Mouse (Mus musculus) limb, embryonic 12.5 days (tissue): ENCODE measurements around the gene Psip1. TPM values are rescaled to one million over a fixed set of nuclear protein-coding genes. Genes with fewer than 3 reads are reported as not detected.
"Not testable (repeated sequence)": the region's sequence is repeated elsewhere in the genome, so short reads cannot be mapped to it uniquely, and the experiment has no call there.

Experiments used
- ATAC-seq: fragments of 200-750 bp; cut with Nextera tagmentation; 2 replicates; pipeline ENCODE4 v1.8.0; 2017; ENCODE audit warnings: low read depth, moderate TSS enrichment; ENCODE audit not compliant: insufficient number of reproducible peaks, insufficient read depth, low FRiP score, low TSS enrichment
- H3K27ac ChIP-seq: fragments of 300-500 bp; sonication (generic); 2 replicates; pipeline ENCODE4 v1.5.1; 2016; ENCODE audit warnings: mild to moderate bottlenecking, moderate library complexity
- H3K27me3 ChIP-seq: fragments of 300-500 bp; sonication (generic); 2 replicates; pipeline ENCODE4 v1.6.1; 2016; ENCODE audit warnings: mild to moderate bottlenecking, moderate library complexity
- H3K36me3 ChIP-seq: fragments of 300-500 bp; sonication (generic); 2 replicates; pipeline ENCODE4 v1.6.1; 2016; ENCODE audit warnings: mild to moderate bottlenecking, moderate library complexity
- H3K4me1 ChIP-seq: fragments of 300-500 bp; sonication (generic); replicated peaks from 2 replicates; pipeline ENCODE4 v1.6.1; 2016
- H3K4me2 ChIP-seq: fragments of 300-500 bp; sonication (generic); 2 replicates; pipeline ENCODE4 v1.6.1; 2016; ENCODE audit warnings: mild to moderate bottlenecking, moderate library complexity
- H3K4me3 ChIP-seq: fragments of 300-500 bp; sonication (generic); replicated peaks from 2 replicates; pipeline ENCODE4 v1.5.1; 2016; ENCODE audit warnings: mild to moderate bottlenecking
- H3K9ac ChIP-seq: fragments of 300-500 bp; sonication (generic); replicated peaks from 2 replicates; pipeline ENCODE4 v1.6.1; 2016; ENCODE audit warnings: mild to moderate bottlenecking, moderate library complexity
- H3K9me3 ChIP-seq: fragments of 300-500 bp; sonication (generic); 2 replicates; pipeline ENCODE4 v1.6.1; 2016; ENCODE audit warnings: mild to moderate bottlenecking, moderate library complexity
- WGBS: fragments of 180-500 bp; shearing (Covaris S2); methylation state at CpG from one replicate; pipeline ENCODE4 v1.1.7; 2016; 5-methylcytosine and 5-hydroxymethylcytosine counted together
- polyA plus RNA-seq: library from polyadenylated mRNA; unstranded; fragments of >200 nt; fragmentation: Nextera tagmentation; extraction: Ambion mirVana; gene quantifications from 2 replicates; pipeline ENCODE4 v1.2.1, GENCODE M21; 2016

Gene Psip1
- polyA plus RNA-seq, 1 experiment from 2014 or later, result 292 TPM

- peak; percentile 80 for ATAC-seq
- Histone ChIP-seq H3K4me2 (peak overlapping the region; percentile 64), H3K36me3 (no peaks in the 10 kb centered on the region), H3K27me3 (no peaks in the 10 kb centered on the region), H3K4me3 (peak overlapping the region; percentile 32), H3K9me3 (no peaks in the 10 kb centered on the region), H3K4me1 (peaks cover 8% of the 10 kb centered on the region; the same call in 1 of the 2 replicates), H3K27ac (no peak overlapping the region), H3K9ac (peak overlapping the region; percentile 34; the same call in 1 of the 2 replicates)
- 11% methylated on average over 22 of the region's 22 CpGs for WGBS
These were observed 14.1 kb upstream of the Psip1 start for GRCm38 (mm10) chr4:83500154-83501036.

GRCm38 (mm10) chr4:83497013-83497412 lies 10.8 kb upstream of the Psip1 start:
- not testable (repeated sequence) for ATAC-seq, H3K4me2 ChIP-seq, H3K36me3 ChIP-seq, H3K27ac ChIP-seq, H3K27me3 ChIP-seq, H3K4me1 ChIP-seq, H3K9ac ChIP-seq, H3K4me3 ChIP-seq, H3K9me3 ChIP-seq
- WGBS, result 88% methylated on average over 5 of the region's 5 CpGs

- Histone ChIP-seq H3K4me1 (peaks cover 15% of the 10 kb centered on the region), H3K27ac (no peak overlapping the region), H3K36me3 (no peaks in the 10 kb centered on the region), H3K27me3 (no peaks in the 10 kb centered on the region), H3K4me3 (no peak overlapping the region), H3K9me3 (no peaks in the 10 kb centered on the region), H3K4me2 (no peak overlapping the region), H3K9ac (no peak overlapping the region)
- 91% methylated on average over 1 of the region's 1 CpGs for WGBS
- ATAC-seq, result no peak
These were observed 6.9 kb upstream of the Psip1 start for GRCm38 (mm10) chr4:83493112-83493511.

GRCm38 (mm10) chr4:83489121-83489520 lies 2.9 kb upstream of the Psip1 start:
- peaks cover 5% of the 10 kb centered on the region for H3K36me3 ChIP-seq
- H3K27ac ChIP-seq, result peak overlapping the region; percentile 76
- peaks cover 34% of the 10 kb centered on the region for H3K4me1 ChIP-seq
- no peak overlapping the region for H3K4me3 ChIP-seq
- no peaks in the 10 kb centered on the region for H3K27me3 ChIP-seq
- H3K9me3 ChIP-seq, result no peaks in the 10 kb centered on the region
- no peak overlapping the region for H3K4me2 ChIP-seq
- H3K9ac ChIP-seq, result no peak overlapping the region
- ATAC-seq, result peak; percentile 21; the same call in 1 of the 2 replicates
- WGBS, result 3% methylated on average over 5 of the region's 5 CpGs

GRCm38 (mm10) chr4:83485735-83486116 lies 533 bp downstream of the Psip1 start:
- Histone ChIP-seq H3K4me2 (peak overlapping the region; percentile 65), H3K27ac (peak overlapping the region; percentile 98), H3K4me1 (peaks cover 37% of the 10 kb centered on the region), H3K9me3 (no peaks in the 10 kb centered on the region), H3K9ac (peak overlapping the region; percentile 96), H3K27me3 (no peaks in the 10 kb centered on the region), H3K4me3 (peak overlapping the region; percentile 98), H3K36me3 (peaks cover 34% of the 10 kb centered on the region)
- ATAC-seq, result peak; percentile 63
- under 1% methylated on average over 37 of the region's 40 CpGs for WGBS

- H3K36me3 ChIP-seq, result peaks cover 36% of the 10 kb centered on the region
- H3K4me3 ChIP-seq, result peak overlapping the region; percentile 98
- no peaks in the 10 kb centered on the region for H3K9me3 ChIP-seq
- H3K9ac ChIP-seq, result peak overlapping the region; percentile 96
- no peaks in the 10 kb centered on the region for H3K27me3 ChIP-seq
- H3K4me1 ChIP-seq, result peaks cover 37% of the 10 kb centered on the region
- WGBS, result 24% methylated on average over 12 of the region's 12 CpGs
- peak overlapping the region; percentile 98; the same call in 1 of the 2 replicates for H3K27ac ChIP-seq
- no peak for ATAC-seq
- peak overlapping the region; percentile 65 for H3K4me2 ChIP-seq
These were observed 1.0 kb downstream of the Psip1 start for GRCm38 (mm10) chr4:83485250-83485649.

GRCm38 (mm10) chr4:83468208-83468607 lies 18.1 kb downstream of the Psip1 start:
- no peak for ATAC-seq
- 76% methylated on average over 3 of the region's 3 CpGs for WGBS
- H3K36me3 ChIP-seq, result peaks cover 88% of the 10 kb centered on the region
- no peak overlapping the region for H3K4me2 ChIP-seq
- no peaks in the 10 kb centered on the region for H3K4me1 ChIP-seq
- no peak overlapping the region for H3K4me3 ChIP-seq
- no peaks in the 10 kb centered on the region for H3K9me3 ChIP-seq
- H3K9ac ChIP-seq, result no peak overlapping the region
- H3K27me3 ChIP-seq, result no peaks in the 10 kb centered on the region
- H3K27ac ChIP-seq, result no peak overlapping the region

- no peaks in the 10 kb centered on the region for H3K9me3 ChIP-seq
- H3K4me1 ChIP-seq, result no peaks in the 10 kb centered on the region
- H3K4me3 ChIP-seq, result no peak overlapping the region
- no peak overlapping the region for H3K27ac ChIP-seq
- ATAC-seq, result no peak
- H3K36me3 ChIP-seq, result peaks cover 88% of the 10 kb centered on the region
- H3K27me3 ChIP-seq, result no peaks in the 10 kb centered on the region
- H3K4me2 ChIP-seq, result no peak overlapping the region
- no peak overlapping the region for H3K9ac ChIP-seq
- WGBS, result 88% methylated on average over 7 of the region's 7 CpGs
These were observed 18.6 kb downstream of the Psip1 start for GRCm38 (mm10) chr4:83467615-83468014.

- H3K9ac ChIP-seq, result no peak overlapping the region
- no peak for ATAC-seq
- no peaks in the 10 kb centered on the region for H3K4me1 ChIP-seq
- H3K36me3 ChIP-seq, result peaks cover 79% of the 10 kb centered on the region
- no peaks in the 10 kb centered on the region for H3K9me3 ChIP-seq
- no peak overlapping the region for H3K27ac ChIP-seq
- no peak overlapping the region for H3K4me3 ChIP-seq
- WGBS, result 94% methylated on average over 7 of the region's 7 CpGs
- no peaks in the 10 kb centered on the region for H3K27me3 ChIP-seq
- no peak overlapping the region for H3K4me2 ChIP-seq
These were observed 21.4 kb downstream of the Psip1 start for GRCm38 (mm10) chr4:83464827-83465226.

GRCm38 (mm10) chr4:83460106-83460505 lies 26.2 kb downstream of the Psip1 start:
- no peak overlapping the region for H3K4me3 ChIP-seq
- no peak overlapping the region for H3K27ac ChIP-seq
- H3K27me3 ChIP-seq, result no peaks in the 10 kb centered on the region
- no peak for ATAC-seq
- H3K36me3 ChIP-seq, result peaks cover 80% of the 10 kb centered on the region
- H3K4me1 ChIP-seq, result no peaks in the 10 kb centered on the region
- H3K9ac ChIP-seq, result no peak overlapping the region
- H3K9me3 ChIP-seq, result no peaks in the 10 kb centered on the region
- H3K4me2 ChIP-seq, result no peak overlapping the region
- WGBS, result 90% methylated on average over 5 of the region's 5 CpGs

GRCm38 (mm10) chr4:83450785-83451184 lies 35.5 kb downstream of the Psip1 start:
- Histone ChIP-seq H3K9ac (no peak overlapping the region), H3K4me2 (no peak overlapping the region), H3K36me3 (peaks cover 62% of the 10 kb centered on the region), H3K27ac (no peak overlapping the region), H3K27me3 (no peaks in the 10 kb centered on the region), H3K4me3 (no peak overlapping the region), H3K9me3 (no peaks in the 10 kb centered on the region), H3K4me1 (no peaks in the 10 kb centered on the region)
- 89% methylated on average over 4 of the region's 4 CpGs for WGBS
- ATAC-seq, result no peak
